Mouse (Mus musculus) CH12.LX (cell line): ENCODE results near the gene Slc4a8. TPM values are rescaled to one million over a fixed set of nuclear protein-coding genes. Genes with fewer than 3 reads are reported as not detected.

ENCODE experiments used
- DNase-seq: peaks from one replicate; pipeline ENCODE4 v3.0.0-alpha.2; 2013; ENCODE audit errors: extremely low read depth
- H3K27ac ChIP-seq: 2 replicates; pipeline ENCODE4 v1.5.1; 2012; ENCODE audit warnings: low read depth, mild to moderate bottlenecking, control low read depth, moderate library complexity; ENCODE audit not compliant: insufficient read depth
- H3K27me3 ChIP-seq: replicated peaks from 2 replicates; pipeline ENCODE3; 2012; ENCODE audit warnings: inconsistent platforms
- H3K36me3 ChIP-seq, 2 experiments: replicated peaks in 1 of 2; 2 replicates each; pipeline versions ENCODE3 to v1.6.1; 2012; ENCODE audit warnings: inconsistent platforms in 1 of 2, low read length in 1 of 2, mild to moderate bottlenecking in 1 of 2, mixed read lengths in 1 of 2, moderate library complexity in 1 of 2; ENCODE audit not compliant: control insufficient read depth in 1 of 2, insufficient read depth in 1 of 2
- H3K4me1 ChIP-seq, 2 experiments: 2 replicates each; pipeline ENCODE4 v1.6.1; 2012; ENCODE audit warnings: inconsistent platforms in 1 of 2, moderate library complexity in 1 of 2; ENCODE audit not compliant: insufficient read depth in 2 of 2, control insufficient read depth in 1 of 2
- H3K4me2 ChIP-seq: 2 replicates; pipeline ENCODE4 v1.6.1; 2012; ENCODE audit warnings: low read depth, mild to moderate bottlenecking, control low read depth; ENCODE audit not compliant: poor library complexity, insufficient read depth, severe bottlenecking
- H3K4me3 ChIP-seq, 3 experiments: fragments of 150-350 bp in 1 of 3; sonication (generic) in 1 of 3; replicated peaks in 1 of 3; 2 replicates each; pipeline versions ENCODE3 to v1.5.1; 2011 to 2012; ENCODE audit warnings: low read depth in 2 of 3, low read length in 2 of 3, mild to moderate bottlenecking in 2 of 3, moderate library complexity in 2 of 3, control low read depth in 1 of 3, improper control_type of control experiment in 1 of 3, inconsistent platforms in 1 of 3, mixed read lengths in 1 of 3; ENCODE audit not compliant: poor library complexity in 1 of 3
- H3K79me2 ChIP-seq: replicated peaks from 2 replicates; pipeline ENCODE4 v1.6.1; 2012; ENCODE audit warnings: mild to moderate bottlenecking, moderate library complexity; ENCODE audit not compliant: control insufficient read depth, poor library complexity, insufficient read depth, severe bottlenecking; ENCODE audit errors: extremely low read depth
- H3K9ac ChIP-seq: 2 replicates; pipeline ENCODE4 v1.6.1; 2012; ENCODE audit warnings: low read depth, mild to moderate bottlenecking, control low read depth, moderate library complexity; ENCODE audit not compliant: insufficient read depth
- H3K9me3 ChIP-seq: replicated peaks from 2 replicates; pipeline ENCODE3; 2012; ENCODE audit warnings: low read length, inconsistent platforms, mixed read lengths
- CTCF ChIP-seq, 2 experiments: IDR thresholded peaks in 1 of 2; conservative IDR thresholded peaks in 1 of 2; 2 replicates each; pipeline ENCODE4 v1.5.1; 2011 to 2012; ENCODE audit warnings: low read depth in 2 of 2, low read length in 2 of 2, improper control_type of control experiment in 1 of 2, inconsistent platforms in 1 of 2, mild to moderate bottlenecking in 1 of 2, moderate library complexity in 1 of 2
- ELF1 ChIP-seq: IDR thresholded peaks from 2 replicates; pipeline ENCODE4 v1.6.1; 2014; ENCODE audit warnings: low read depth, mild to moderate bottlenecking, inconsistent platforms, low read length, improper control_type of control experiment
- ETS1 ChIP-seq: conservative IDR thresholded peaks from 2 replicates; pipeline ENCODE4 v1.6.1; 2012; ENCODE audit warnings: low read depth, mild to moderate bottlenecking, inconsistent platforms, low read length, improper control_type of control experiment, moderate library complexity
- HCFC1 ChIP-seq: IDR thresholded peaks from 2 replicates; pipeline ENCODE4 v1.6.1; 2012; ENCODE audit warnings: low read depth, mild to moderate bottlenecking, inconsistent platforms, low read length, improper control_type of control experiment
- JUN ChIP-seq: IDR thresholded peaks from 2 replicates; pipeline ENCODE4 v1.6.1; 2011; ENCODE audit warnings: low read depth, mild to moderate bottlenecking, low read length, improper control_type of control experiment, moderate library complexity; ENCODE audit not compliant: insufficient read depth
- MAFK ChIP-seq: IDR thresholded peaks from 2 replicates; pipeline ENCODE4 v1.6.1; 2011; ENCODE audit warnings: low read length, improper control_type of control experiment; ENCODE audit not compliant: insufficient replicate concordance
- MAX ChIP-seq: IDR thresholded peaks from 2 replicates; pipeline ENCODE4 v1.6.1; 2011; ENCODE audit warnings: low read length, improper control_type of control experiment
- MAZ ChIP-seq: IDR thresholded peaks from 2 replicates; pipeline ENCODE4 v1.6.1; 2012; ENCODE audit warnings: low read depth, mild to moderate bottlenecking, inconsistent platforms, low read length, improper control_type of control experiment, moderate library complexity
- MEF2A ChIP-seq: IDR thresholded peaks from 2 replicates; pipeline ENCODE4 v1.6.1; 2014; ENCODE audit warnings: low read depth, mild to moderate bottlenecking, inconsistent platforms, low read length, improper control_type of control experiment, borderline replicate concordance
- MYC ChIP-seq: IDR thresholded peaks from 2 replicates; pipeline ENCODE4 v1.6.1; 2011; ENCODE audit warnings: low read depth, mild to moderate bottlenecking, improper control_type of control experiment, low read length
- NELFE ChIP-seq: IDR thresholded peaks from 2 replicates; pipeline ENCODE4 v1.6.1; 2011; ENCODE audit warnings: low read depth, low read length, improper control_type of control experiment
- NRF1 ChIP-seq: IDR thresholded peaks from 2 replicates; pipeline ENCODE4 v1.6.1; 2014; ENCODE audit warnings: low read depth, mild to moderate bottlenecking, inconsistent platforms, low read length, improper control_type of control experiment, moderate library complexity
- POLR2AphosphoS2 ChIP-seq: IDR thresholded peaks from 2 replicates; pipeline ENCODE4 v1.6.1; 2011; ENCODE audit warnings: low read depth, low read length, improper control_type of control experiment
- RAD21 ChIP-seq: IDR thresholded peaks from 2 replicates; pipeline ENCODE4 v1.6.1; 2011; ENCODE audit warnings: low read depth, mild to moderate bottlenecking, low read length, improper control_type of control experiment, moderate library complexity
- SIN3A ChIP-seq: IDR thresholded peaks from 2 replicates; pipeline ENCODE4 v1.6.1; 2012; ENCODE audit warnings: low read length, improper control_type of control experiment, inconsistent platforms
- TBP ChIP-seq: conservative IDR thresholded peaks from 2 replicates; pipeline ENCODE4 v1.6.1; 2011; ENCODE audit warnings: low read depth, low read length, improper control_type of control experiment
- TCF12 ChIP-seq: IDR thresholded peaks from 2 replicates; pipeline ENCODE4 v1.6.1; 2014; ENCODE audit warnings: low read depth, mild to moderate bottlenecking, inconsistent platforms, low read length, improper control_type of control experiment
- USF2 ChIP-seq: conservative IDR thresholded peaks from 2 replicates; pipeline ENCODE4 v1.6.1; 2011; ENCODE audit warnings: low read depth, low read length, improper control_type of control experiment
- ZKSCAN1 ChIP-seq: IDR thresholded peaks from 2 replicates; pipeline ENCODE4 v1.6.1; 2012; ENCODE audit warnings: low read depth, inconsistent platforms, low read length, improper control_type of control experiment, borderline replicate concordance
- ZNF384 ChIP-seq: IDR thresholded peaks from 2 replicates; pipeline ENCODE4 v1.6.1; 2012; ENCODE audit warnings: low read depth, low read length, improper control_type of control experiment, inconsistent platforms
- dilution Hi-C: fragments of 300-500 bp; cut with MboI; formaldehyde crosslinking; loops from 2 replicates; pipeline ENCODE4 v1.14.3; 2020; ENCODE audit warnings: low sequenced_read_pairs; ENCODE audit not compliant: extremely low pct_unique_long_range_greater_than_20kb, extremely low pct_ligation_motif_present
- in situ Hi-C: fragments of 300-500 bp; cut with MboI; formaldehyde crosslinking; loops from 3 replicates; pipeline ENCODE4 v1.14.3; 2019; ENCODE audit warnings: low sequenced_read_pairs, low pct_ligation_motif_present, low pct_unique_long_range_greater_than_20kb, mixed read lengths
- polyA plus RNA-seq: library from polyadenylated mRNA; unstranded; fragments of >175 nt; gene quantifications from 2 replicates; pipeline ENCODE4 v1.2.1, GENCODE M21; 2012; ENCODE audit warnings: low read depth; ENCODE audit not compliant: insufficient read length
- total RNA-seq, 2 experiments: library from RNA; depleted of rRNA; stranded (reverse); fragments of 300-350 nt in 1 of 2; fragments of >200 nt in 1 of 2; gene quantifications; 2 replicates each; pipeline ENCODE4 v1.2.3; 2012 to 2014

Gene Slc4a8
- total and polyA plus RNA-seq, 3 experiments: 4.7 to 9.6 (median 5.1) TPM

- dilution Hi-C loops: no loop called here
- DNase-seq: no peak
- Histone ChIP-seq H3K9ac (no peak overlapping the region), H3K27ac (no peak overlapping the region), H3K79me2 (no peaks in the 10 kb centered on the region), H3K9me3 (no peaks in the 10 kb centered on the region), H3K4me3 (no peak overlapping the region)
- in situ Hi-C loops: no loop called here
- TF ChIP-seq MAFK (no peak), JUN (no peak), USF2 (no peak), HCFC1 (no peak), RAD21 (no peak), CTCF (conservative IDR thresholded peaks at IDR 0.05 in 1 of 2, IDR thresholded peaks at IDR 0.05 in 1 of 2; ENCODE audit: low read depth in 2 of 2, low read length in 2 of 2) (no peak), SIN3A (no peak), NRF1 (no peak), ZNF384 (no peak), ELF1 (no peak)
- TF ChIP-seq, all 38 proteins: peak for 0
- H3K4me1 ChIP-seq: no peaks in the 10 kb centered on the region
- H3K36me3 ChIP-seq: no peaks in the 10 kb centered on the region
- H3K4me2 ChIP-seq: no peak overlapping the region
- H3K27me3 ChIP-seq: peaks cover 51% of the 10 kb centered on the region
Observed at GRCm38 (mm10) chr15:100857586-100857985, 96.0 kb downstream of the Slc4a8 start.

GRCm38 (mm10) chr15:100860856-100861255 is 99.3 kb downstream of the Slc4a8 start:
- Histone ChIP-seq H3K27ac (no peak overlapping the region), H3K36me3 (no peaks in the 10 kb centered on the region), H3K9me3 (peaks cover 7% of the 10 kb centered on the region), H3K27me3 (peaks cover 64% of the 10 kb centered on the region), H3K9ac (no peak overlapping the region), H3K4me2 (no peak overlapping the region), H3K79me2 (no peaks in the 10 kb centered on the region), H3K4me3 (no peak overlapping the region), H3K4me1 (no peaks in the 10 kb centered on the region)
- TF ChIP-seq ETS1 (no peak), ZNF384 (no peak), MYC (no peak), NELFE (no peak), ZKSCAN1 (no peak), MEF2A (no peak), MAX (no peak), USF2 (no peak), HCFC1 (no peak), TBP (no peak), POLR2AphosphoS2 (no peak), MAZ (no peak), ELF1 (no peak), TCF12 (no peak), JUN (no peak)
- dilution Hi-C loops (no loop called here), in situ Hi-C loops (no loop called here)
- DNase-seq: no peak
